Mouse (Mus musculus) limb, embryonic 12.5 days (tissue): ENCODE measurements around the gene Rnf24. TPM values are rescaled to one million over a fixed set of nuclear protein-coding genes. Genes with fewer than 3 reads are reported as not detected.

Experiments used
- ATAC-seq: fragments of 200-750 bp; cut with Nextera tagmentation; 2 replicates; pipeline ENCODE4 v1.8.0; 2017; ENCODE audit warnings: low read depth, moderate TSS enrichment; ENCODE audit not compliant: insufficient number of reproducible peaks, insufficient read depth, low FRiP score, low TSS enrichment
- H3K27ac ChIP-seq: fragments of 300-500 bp; sonication (generic); 2 replicates; pipeline ENCODE4 v1.5.1; 2016; ENCODE audit warnings: mild to moderate bottlenecking, moderate library complexity
- H3K27me3 ChIP-seq: fragments of 300-500 bp; sonication (generic); 2 replicates; pipeline ENCODE4 v1.6.1; 2016; ENCODE audit warnings: mild to moderate bottlenecking, moderate library complexity
- H3K36me3 ChIP-seq: fragments of 300-500 bp; sonication (generic); 2 replicates; pipeline ENCODE4 v1.6.1; 2016; ENCODE audit warnings: mild to moderate bottlenecking, moderate library complexity
- H3K4me1 ChIP-seq: fragments of 300-500 bp; sonication (generic); replicated peaks from 2 replicates; pipeline ENCODE4 v1.6.1; 2016
- H3K4me2 ChIP-seq: fragments of 300-500 bp; sonication (generic); 2 replicates; pipeline ENCODE4 v1.6.1; 2016; ENCODE audit warnings: mild to moderate bottlenecking, moderate library complexity
- H3K4me3 ChIP-seq: fragments of 300-500 bp; sonication (generic); replicated peaks from 2 replicates; pipeline ENCODE4 v1.5.1; 2016; ENCODE audit warnings: mild to moderate bottlenecking
- H3K9ac ChIP-seq: fragments of 300-500 bp; sonication (generic); replicated peaks from 2 replicates; pipeline ENCODE4 v1.6.1; 2016; ENCODE audit warnings: mild to moderate bottlenecking, moderate library complexity
- H3K9me3 ChIP-seq: fragments of 300-500 bp; sonication (generic); 2 replicates; pipeline ENCODE4 v1.6.1; 2016; ENCODE audit warnings: mild to moderate bottlenecking, moderate library complexity
- WGBS: fragments of 180-500 bp; shearing (Covaris S2); methylation state at CpG from one replicate; pipeline ENCODE4 v1.1.7; 2016; 5-methylcytosine and 5-hydroxymethylcytosine counted together
- polyA plus RNA-seq: library from polyadenylated mRNA; unstranded; fragments of >200 nt; fragmentation: Nextera tagmentation; extraction: Ambion mirVana; gene quantifications from 2 replicates; pipeline ENCODE4 v1.2.1, GENCODE M21; 2016

Rnf24 gene
- polyA plus RNA-seq, 1 experiment from 2014 or later: 10.4 TPM

GRCm38 (mm10) chr2:131264027-131264426 lies 88.7 kb downstream of the Rnf24 start:
- ATAC-seq: no peak
- H3K4me2 ChIP-seq: peak overlapping the region; percentile 75
- H3K4me3 ChIP-seq: peak overlapping the region; percentile 88
- H3K27me3 ChIP-seq: no peaks in the 10 kb centered on the region
- no peak overlapping the region for H3K27ac ChIP-seq
- H3K9ac ChIP-seq: no peak overlapping the region
- no peaks in the 10 kb centered on the region for H3K9me3 ChIP-seq
- peaks cover 25% of the 10 kb centered on the region for H3K4me1 ChIP-seq
- 72% methylated on average over 6 of the region's 6 CpGs for WGBS
- no peaks in the 10 kb centered on the region for H3K36me3 ChIP-seq

GRCm38 (mm10) chr2:131262680-131263670 lies 89.7 kb downstream of the Rnf24 start:
- Histone ChIP-seq H3K36me3 (no peaks in the 10 kb centered on the region), H3K27ac (peak overlapping the region; percentile 100), H3K9ac (peak overlapping the region; percentile 97), H3K9me3 (no peaks in the 10 kb centered on the region), H3K27me3 (no peaks in the 10 kb centered on the region), H3K4me2 (peak overlapping the region; percentile 75), H3K4me3 (peak overlapping the region; percentile 88), H3K4me1 (peaks cover 25% of the 10 kb centered on the region)
- ATAC-seq: peak; percentile 54
- WGBS: under 1% methylated on average over 59 of the region's 59 CpGs

GRCm38 (mm10) chr2:131262213-131262672 lies 90.4 kb downstream of the Rnf24 start, which contains the start of gene Pank2:
Gene Pank2 (plus strand): TSS chr2:131262495.
- Histone ChIP-seq H3K27ac (peak within 1 kb of the TSS; percentile 100), H3K9me3 (no peaks in the 10 kb centered on the region), H3K4me2 (peak within 1 kb of the TSS; percentile 75), H3K36me3 (no peaks in the 10 kb centered on the region), H3K9ac (peak within 1 kb of the TSS; percentile 97), H3K4me1 (peaks cover 25% of the 10 kb centered on the region), H3K27me3 (no peaks in the 10 kb centered on the region), H3K4me3 (peak within 1 kb of the TSS; percentile 88)
- under 1% methylated on average over 47 of the region's 49 CpGs for WGBS
- peak; percentile 100 for ATAC-seq

DNA sequence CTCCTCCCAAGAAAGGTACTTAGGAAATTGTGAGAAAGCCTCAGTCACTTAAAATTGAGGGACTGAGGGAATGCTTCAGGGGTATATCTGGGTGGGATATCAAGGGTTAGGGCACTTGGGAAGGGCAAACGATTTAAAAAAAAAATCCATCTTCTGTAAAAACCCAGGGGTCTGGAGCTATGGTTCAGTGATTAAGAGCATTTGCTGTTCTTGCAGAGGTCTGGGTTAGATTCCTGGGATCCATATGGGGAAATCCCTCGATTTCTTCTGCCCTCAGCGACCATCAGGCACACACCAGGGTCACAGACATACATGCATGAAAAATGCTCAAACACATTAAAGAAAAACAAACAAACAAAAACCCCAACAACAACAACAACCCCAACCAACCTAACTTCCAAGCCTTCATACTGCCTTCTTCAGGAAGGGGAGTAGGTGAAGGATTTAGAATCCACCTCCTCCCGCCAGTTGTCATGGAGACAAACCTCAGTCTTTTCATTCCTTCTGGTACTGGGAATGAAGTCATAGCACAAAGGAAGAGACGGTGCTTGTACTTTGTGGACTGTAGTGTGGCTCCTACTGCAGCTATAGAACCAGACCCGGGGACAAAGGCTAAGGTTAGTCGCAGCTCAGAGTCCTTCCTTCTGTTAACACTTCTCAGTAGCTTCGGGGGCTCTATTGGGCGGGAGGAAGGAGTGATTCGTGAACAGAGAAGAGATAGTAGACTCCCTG lies 91.0 kb downstream of the Rnf24 start:
- peak overlapping the region; percentile 67 for H3K9ac ChIP-seq
- WGBS: 4% methylated on average over 10 of the region's 10 CpGs
- no peaks in the 10 kb centered on the region for H3K36me3 ChIP-seq
- H3K27ac ChIP-seq: peak overlapping the region; percentile 100
- peak overlapping the region; percentile 75 for H3K4me2 ChIP-seq
- H3K4me1 ChIP-seq: peaks cover 25% of the 10 kb centered on the region
- no peaks in the 10 kb centered on the region for H3K27me3 ChIP-seq
- H3K9me3 ChIP-seq: no peaks in the 10 kb centered on the region
- peak overlapping the region; percentile 88 for H3K4me3 ChIP-seq
- peak; percentile 81 for ATAC-seq

DNA sequence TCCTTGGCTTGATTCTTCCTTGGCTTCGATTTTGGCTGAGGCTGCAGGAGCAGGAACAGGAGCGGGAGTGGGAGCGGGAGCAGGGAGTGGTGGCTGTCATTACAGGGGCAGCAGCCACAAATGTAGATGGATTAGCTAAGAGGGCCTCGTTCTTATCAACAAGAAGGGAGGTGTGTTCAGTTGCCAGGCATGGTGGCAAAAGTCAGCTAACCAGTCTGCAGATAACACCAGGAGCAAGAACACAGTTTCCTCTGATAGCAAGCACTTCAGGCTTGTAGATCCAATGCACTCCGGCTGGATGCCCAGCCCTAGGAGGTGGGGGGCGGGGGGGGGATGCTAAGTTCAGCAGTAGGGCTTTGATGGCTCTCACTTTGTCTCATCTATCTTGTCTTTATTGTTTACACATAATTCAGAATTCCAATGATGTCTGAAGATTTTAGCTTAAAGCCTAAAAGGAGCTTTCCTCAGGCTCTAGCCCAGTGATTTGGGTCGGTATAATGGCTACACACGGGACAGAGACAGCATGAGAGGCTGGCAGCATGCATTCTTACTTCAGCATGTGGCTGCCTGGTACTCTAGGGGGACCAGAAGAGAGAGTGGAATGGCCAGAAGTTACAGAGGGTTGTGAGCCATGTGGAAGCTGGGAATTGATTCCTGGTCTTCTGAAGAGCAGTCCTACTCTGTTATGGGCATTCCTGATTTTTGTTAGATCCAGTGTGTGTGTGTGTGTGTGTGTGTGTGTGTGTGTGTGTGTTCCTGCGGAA lies 92.0 kb downstream of the Rnf24 start:
- Histone ChIP-seq H3K4me1 (peaks cover 25% of the 10 kb centered on the region), H3K4me2 (peak overlapping the region; percentile 75; the same call in 1 of the 2 replicates), H3K9ac (no peak overlapping the region), H3K27ac (peak overlapping the region; percentile 100), H3K4me3 (no peak overlapping the region), H3K36me3 (no peaks in the 10 kb centered on the region), H3K27me3 (no peaks in the 10 kb centered on the region), H3K9me3 (no peaks in the 10 kb centered on the region)
- ATAC-seq: no peak
- 62% methylated on average over 9 of the region's 9 CpGs for WGBS

DNA sequence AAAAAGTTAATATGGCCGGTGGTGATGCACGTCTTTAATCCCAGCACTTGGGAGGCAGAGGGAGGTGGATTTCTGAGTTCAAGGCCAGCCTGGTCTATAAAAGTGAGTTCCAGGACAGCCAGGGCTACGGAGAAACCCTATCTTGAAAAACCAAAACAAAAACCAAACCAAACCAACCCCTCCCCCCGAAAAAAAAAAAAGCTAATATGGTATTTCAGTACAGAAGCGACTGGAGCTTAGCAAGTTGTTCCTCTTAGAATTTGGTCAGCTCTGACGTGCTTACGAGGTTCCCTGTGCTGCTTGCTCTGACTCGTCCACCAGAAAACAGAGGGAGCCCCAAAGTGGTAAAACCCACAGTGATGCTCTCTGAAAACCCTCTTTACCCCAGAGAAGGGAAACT lies 94.0 kb downstream of the Rnf24 start:
- Histone ChIP-seq H3K9me3 (no peaks in the 10 kb centered on the region), H3K27ac (no peak overlapping the region), H3K4me2 (no peak overlapping the region), H3K4me3 (no peak overlapping the region), H3K36me3 (no peaks in the 10 kb centered on the region), H3K27me3 (no peaks in the 10 kb centered on the region), H3K9ac (no peak overlapping the region), H3K4me1 (peaks cover 18% of the 10 kb centered on the region)
- 64% methylated on average over 8 of the region's 8 CpGs for WGBS
- no peak for ATAC-seq

DNA sequence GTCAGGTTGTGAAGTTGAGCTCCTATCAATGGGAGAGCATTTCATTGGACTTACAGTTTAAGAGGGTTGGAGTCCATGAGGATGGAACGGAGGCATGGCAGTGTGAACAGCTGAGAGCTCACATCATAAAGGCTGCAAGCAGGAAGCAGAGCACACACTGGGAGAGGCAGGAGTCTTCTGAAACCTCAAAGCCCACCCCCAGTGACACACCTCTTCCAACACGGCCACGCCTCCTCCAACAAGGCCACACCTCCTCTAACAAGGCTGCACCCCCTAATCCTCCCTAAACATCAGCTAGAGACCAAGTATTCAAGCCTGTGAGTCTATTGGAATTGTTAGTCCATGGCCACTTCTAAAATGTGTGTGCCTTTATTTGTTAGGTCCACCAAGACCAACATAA lies 97.0 kb downstream of the Rnf24 start:
- Histone ChIP-seq H3K4me2 (no peak overlapping the region), H3K9me3 (no peaks in the 10 kb centered on the region), H3K27me3 (no peaks in the 10 kb centered on the region), H3K36me3 (no peaks in the 10 kb centered on the region), H3K4me1 (peaks cover 17% of the 10 kb centered on the region), H3K9ac (no peak overlapping the region), H3K4me3 (no peak overlapping the region), H3K27ac (no peak overlapping the region)
- WGBS: 60% methylated on average over 3 of the region's 3 CpGs
- no peak for ATAC-seq

- peak overlapping the region; percentile 22; the same call in 1 of the 2 replicates for H3K4me2 ChIP-seq
- ATAC-seq: peak; percentile 49; the same call in 1 of the 2 replicates
- H3K27ac ChIP-seq: peak overlapping the region; percentile 69; the same call in 1 of the 2 replicates
- H3K36me3 ChIP-seq: no peaks in the 10 kb centered on the region
- H3K9me3 ChIP-seq: no peaks in the 10 kb centered on the region
- no peaks in the 10 kb centered on the region for H3K27me3 ChIP-seq
- 34% methylated on average over 2 of the region's 2 CpGs for WGBS
- H3K4me1 ChIP-seq: peaks cover 17% of the 10 kb centered on the region
- no peak overlapping the region for H3K9ac ChIP-seq
- no peak overlapping the region for H3K4me3 ChIP-seq
Measured at GRCm38 (mm10) chr2:131254329-131254713, 98.4 kb downstream of the Rnf24 start.

- WGBS: 23% methylated on average over 7 of the region's 7 CpGs
- ATAC-seq: peak; percentile 35
- H3K4me1 ChIP-seq: peaks cover 17% of the 10 kb centered on the region
- H3K27me3 ChIP-seq: no peaks in the 10 kb centered on the region
- peaks cover 1% of the 10 kb centered on the region for H3K36me3 ChIP-seq
- H3K27ac ChIP-seq: peak overlapping the region; percentile 69; the same call in 1 of the 2 replicates
- no peak overlapping the region for H3K9ac ChIP-seq
- no peak overlapping the region for H3K4me3 ChIP-seq
- H3K9me3 ChIP-seq: no peaks in the 10 kb centered on the region
- H3K4me2 ChIP-seq: peak overlapping the region; percentile 22
Measured at GRCm38 (mm10) chr2:131253681-131254328, 98.9 kb downstream of the Rnf24 start.
